Mouse (Mus musculus): ENCODE data around the gene Snapc4. TPM values are rescaled to one million over a fixed set of nuclear protein-coding genes. Genes with fewer than 3 reads are reported as not detected.

Snapc4 gene
- polyA plus RNA-seq, 1 experiment from 2014 or later: 32.8 TPM

GRCm38 (mm10) chr2:26410931-26411411 is 30.5 kb upstream of the Snapc4 start:
- ATAC-seq (ENCODE audit: insufficient read depth): no peak
- H3K36me3 ChIP-seq (ENCODE audit: insufficient read depth): peaks cover 65% of the 10 kb centered on the region
- H3K27ac ChIP-seq (ENCODE audit: low read depth): 0 out of 2 replicates have a peak overlapping the region, but pooled peaks have one; percentile 19

GRCm38 (mm10) chr2:26410091-26410490 is 29.6 kb upstream of the Snapc4 start:
- Histone ChIP-seq H3K36me3 (ENCODE audit: insufficient read depth) (peaks cover 56% of the 10 kb centered on the region), H3K27me3 (ENCODE audit: insufficient read depth, low read length) (no peaks in the 10 kb centered on the region), H3K9ac (no peak overlapping the region), H3K4me1 (ENCODE audit: insufficient read depth) (peaks cover 20% of the 10 kb centered on the region), H3K4me3 (ENCODE audit: low read depth, low read length) (no peak overlapping the region), H3K4me2 (no peak overlapping the region), H3K9me3 (ENCODE audit: low read depth, low read length) (no peaks in the 10 kb centered on the region), H3K27ac (ENCODE audit: low read depth) (no peak overlapping the region)
- DNase-seq (no peak), ATAC-seq (ENCODE audit: insufficient read depth) (no peak)
- WGBS: 65% methylated on average over 5 of the region's 5 CpGs
- TF ChIP-seq CTCF (IDR thresholded peaks at IDR 0.05; ENCODE audit: low read depth): no peak

More at GRCm38 (mm10) chr2:26410931-26411411, 30.5 kb upstream of the Snapc4 start:
- H3K4me3 ChIP-seq (ENCODE audit: low read depth, low read length): no peak overlapping the region
- no peak for TF ChIP-seq CTCF (IDR thresholded peaks at IDR 0.05; ENCODE audit: low read depth)
- no peaks in the 10 kb centered on the region for H3K9me3 ChIP-seq (ENCODE audit: low read depth, low read length)
- no peaks in the 10 kb centered on the region for H3K27me3 ChIP-seq (ENCODE audit: insufficient read depth, low read length)
- peaks cover 20% of the 10 kb centered on the region for H3K4me1 ChIP-seq (ENCODE audit: insufficient read depth)
- no peak for DNase-seq
- H3K4me2 ChIP-seq: no peak overlapping the region
- no peak overlapping the region for H3K9ac ChIP-seq
- WGBS: 59% methylated on average over 4 of the region's 5 CpGs

- DNase-seq: no peak
- H3K27ac ChIP-seq (ENCODE audit: low read depth): no peak overlapping the region
- no peaks in the 10 kb centered on the region for H3K9me3 ChIP-seq (ENCODE audit: low read depth, low read length)
- H3K4me3 ChIP-seq (ENCODE audit: low read depth, low read length): peak overlapping the region; percentile 95
- peaks cover 51% of the 10 kb centered on the region for H3K36me3 ChIP-seq (ENCODE audit: insufficient read depth)
- H3K9ac ChIP-seq: no peak overlapping the region
- no peaks in the 10 kb centered on the region for H3K27me3 ChIP-seq (ENCODE audit: insufficient read depth, low read length)
- ATAC-seq (ENCODE audit: insufficient read depth): no peak
- peaks cover 20% of the 10 kb centered on the region for H3K4me1 ChIP-seq (ENCODE audit: insufficient read depth)
- 58% methylated on average over 3 of the region's 3 CpGs for WGBS
- peak overlapping the region; percentile 91 for H3K4me2 ChIP-seq
- TF ChIP-seq CTCF (IDR thresholded peaks at IDR 0.05; ENCODE audit: low read depth): no peak
These were observed 28.9 kb upstream of the Snapc4 start for GRCm38 (mm10) chr2:26409362-26409761.

DNA sequence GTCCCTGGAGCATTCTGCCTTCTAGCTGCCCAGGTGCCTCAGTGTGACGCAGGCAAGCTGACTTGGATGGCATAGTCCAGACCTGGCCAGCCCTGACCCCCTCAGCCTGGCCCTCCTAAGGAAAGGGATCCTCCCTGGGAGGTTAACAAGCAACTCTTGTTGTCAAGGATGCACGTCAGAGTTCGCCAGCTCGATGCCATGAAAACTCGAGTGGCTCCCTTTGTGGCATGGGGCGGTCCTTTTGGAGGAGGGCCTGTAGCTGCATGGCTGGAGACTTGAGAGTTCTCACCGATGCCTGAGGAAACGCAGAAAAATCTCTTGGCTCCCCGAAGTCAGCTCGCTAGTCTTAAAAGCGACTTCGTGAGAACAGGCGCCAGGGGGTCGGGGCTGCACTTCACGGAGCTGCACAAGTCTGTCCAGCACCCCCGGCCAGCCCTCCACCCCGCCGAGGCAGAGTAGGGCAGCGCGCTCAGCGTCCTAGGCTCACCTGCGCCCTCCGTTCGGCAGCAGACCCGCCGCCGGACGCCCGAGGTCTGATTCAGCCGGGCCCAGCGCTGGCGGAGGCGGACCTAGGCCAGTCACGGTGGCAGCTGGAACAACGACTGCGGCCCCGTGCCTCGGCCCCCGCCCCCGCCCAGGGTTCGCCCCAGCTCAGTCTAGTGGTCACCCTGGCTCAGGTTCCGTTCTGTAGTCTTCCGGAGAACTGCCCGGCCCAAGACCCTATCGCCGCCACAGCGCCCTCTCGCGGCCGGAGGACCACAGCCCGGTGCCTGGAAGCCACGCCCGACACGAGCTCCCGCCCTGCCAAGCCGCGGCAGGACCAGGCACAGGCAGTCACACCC is 28.3 kb upstream of the Snapc4 start, which contains the start of gene Inpp5e:
Inpp5e (minus strand) TSS at position 689 of the 842 bp plus-strand sequence.
- WGBS: 0% methylated on average over 57 of the region's 57 CpGs
- H3K36me3 ChIP-seq (ENCODE audit: insufficient read depth): peaks cover 45% of the 10 kb centered on the region
- DNase-seq (peak; percentile 97), ATAC-seq (ENCODE audit: insufficient read depth) (peak; percentile 95)
- no peaks in the 10 kb centered on the region for H3K9me3 ChIP-seq (ENCODE audit: low read depth, low read length)
- H3K4me3 ChIP-seq (ENCODE audit: low read depth, low read length): peak within 1 kb of the TSS; percentile 95
- H3K27ac ChIP-seq (ENCODE audit: low read depth): peak within 1 kb of the TSS; percentile 66; the same call in 1 of the 2 replicates
- peaks cover 20% of the 10 kb centered on the region for H3K4me1 ChIP-seq (ENCODE audit: insufficient read depth)
- H3K9ac ChIP-seq: peak within 1 kb of the TSS; percentile 94
- no peaks in the 10 kb centered on the region for H3K27me3 ChIP-seq (ENCODE audit: insufficient read depth, low read length)
- peak; percentile 90 for TF ChIP-seq CTCF (IDR thresholded peaks at IDR 0.05; ENCODE audit: low read depth)
- H3K4me2 ChIP-seq: peak within 1 kb of the TSS; percentile 91

DNA sequence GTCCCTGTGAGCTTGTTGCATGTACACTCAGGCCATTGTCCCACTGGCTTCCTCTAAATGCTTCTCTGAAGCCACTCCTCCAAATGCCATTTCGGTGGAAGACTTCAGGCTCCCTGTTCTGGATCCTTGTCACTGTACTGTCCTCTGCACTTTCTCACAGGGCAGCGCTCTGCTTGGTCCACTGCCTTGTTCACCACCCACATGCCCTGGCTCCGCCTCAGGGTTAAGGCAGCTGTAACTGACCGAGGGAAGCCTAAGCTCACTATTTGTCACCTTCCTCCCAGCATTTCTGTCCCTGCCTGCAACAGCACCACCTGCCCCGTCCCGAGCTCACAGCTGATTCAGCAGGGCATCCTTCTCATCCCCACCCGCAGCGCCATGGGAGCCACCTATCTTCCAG is 22.9 kb upstream of the Snapc4 start:
- Histone ChIP-seq H3K9ac (no peak overlapping the region), H3K4me2 (no peak overlapping the region), H3K9me3 (ENCODE audit: low read depth, low read length) (no peaks in the 10 kb centered on the region), H3K4me3 (ENCODE audit: low read depth, low read length) (no peak overlapping the region), H3K27me3 (ENCODE audit: insufficient read depth, low read length) (no peaks in the 10 kb centered on the region), H3K36me3 (ENCODE audit: insufficient read depth) (peaks cover 57% of the 10 kb centered on the region), H3K27ac (ENCODE audit: low read depth) (no peak overlapping the region), H3K4me1 (ENCODE audit: insufficient read depth) (peaks cover 19% of the 10 kb centered on the region)
- DNase-seq (no peak), ATAC-seq (ENCODE audit: insufficient read depth) (no peak)
- TF ChIP-seq CTCF (IDR thresholded peaks at IDR 0.05; ENCODE audit: low read depth): no peak
- 69% methylated on average over 8 of the region's 8 CpGs for WGBS

DNA sequence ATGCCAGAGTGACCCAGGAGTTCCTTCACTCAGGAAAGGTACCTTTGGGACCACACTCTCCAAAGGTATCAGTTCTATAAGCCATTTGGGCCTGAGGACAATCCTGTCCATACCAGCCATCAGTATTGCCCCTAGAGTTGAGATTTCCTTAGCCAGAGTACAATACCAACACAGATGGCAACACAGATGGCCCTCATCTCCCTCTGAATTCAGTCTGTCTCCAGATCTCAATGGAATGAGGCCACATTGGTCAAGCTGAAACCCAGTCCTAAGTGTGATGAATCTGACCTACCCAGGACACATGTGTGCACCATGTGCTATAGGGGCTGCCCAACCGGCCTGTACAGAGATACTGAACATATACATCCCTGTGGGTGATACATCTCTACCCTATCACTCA is 21.8 kb upstream of the Snapc4 start:
- H3K9me3 ChIP-seq (ENCODE audit: low read depth, low read length): no peaks in the 10 kb centered on the region
- H3K4me1 ChIP-seq (ENCODE audit: insufficient read depth): peaks cover 9% of the 10 kb centered on the region
- peaks cover 68% of the 10 kb centered on the region for H3K36me3 ChIP-seq (ENCODE audit: insufficient read depth)
- no peak overlapping the region for H3K4me2 ChIP-seq
- ATAC-seq (ENCODE audit: insufficient read depth) (no peak), DNase-seq (no peak)
- 81% methylated on average over 1 of the region's 1 CpGs for WGBS
- no peak overlapping the region for H3K9ac ChIP-seq
- no peak overlapping the region for H3K27ac ChIP-seq (ENCODE audit: low read depth)
- no peaks in the 10 kb centered on the region for H3K27me3 ChIP-seq (ENCODE audit: insufficient read depth, low read length)
- H3K4me3 ChIP-seq (ENCODE audit: low read depth, low read length): no peak overlapping the region
- no peak for TF ChIP-seq CTCF (IDR thresholded peaks at IDR 0.05; ENCODE audit: low read depth)

DNA sequence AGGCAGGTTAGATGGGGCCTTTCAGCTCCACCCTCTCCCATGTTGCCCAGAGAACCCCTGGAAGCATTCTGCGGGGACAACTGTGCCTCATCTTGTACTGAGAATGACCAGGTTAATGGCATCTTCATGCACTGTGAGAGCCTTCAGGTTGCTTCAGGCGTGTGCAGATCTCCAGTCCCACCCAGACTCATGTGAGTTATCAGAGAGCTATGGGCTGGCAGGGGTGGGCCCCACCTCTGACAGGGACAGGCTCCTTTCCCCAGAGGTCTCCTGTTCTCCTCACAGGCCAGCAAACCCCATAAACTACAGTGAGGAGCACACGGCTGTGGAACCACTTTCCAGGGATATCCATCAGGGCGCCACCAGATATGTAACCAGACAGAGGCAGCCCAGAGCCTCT is 20.6 kb upstream of the Snapc4 start:
- peaks cover 72% of the 10 kb centered on the region for H3K36me3 ChIP-seq (ENCODE audit: insufficient read depth)
- WGBS: 78% methylated on average over 4 of the region's 4 CpGs
- H3K4me3 ChIP-seq (ENCODE audit: low read depth, low read length): no peak overlapping the region
- DNase-seq (no peak), ATAC-seq (ENCODE audit: insufficient read depth) (no peak)
- H3K4me2 ChIP-seq: no peak overlapping the region
- H3K4me1 ChIP-seq (ENCODE audit: insufficient read depth): no peaks in the 10 kb centered on the region
- H3K9me3 ChIP-seq (ENCODE audit: low read depth, low read length): no peaks in the 10 kb centered on the region
- H3K27ac ChIP-seq (ENCODE audit: low read depth): no peak overlapping the region
- no peak for TF ChIP-seq CTCF (IDR thresholded peaks at IDR 0.05; ENCODE audit: low read depth)
- H3K27me3 ChIP-seq (ENCODE audit: insufficient read depth, low read length): no peaks in the 10 kb centered on the region
- H3K9ac ChIP-seq: no peak overlapping the region

All from lung, embryonic 14.5 days (tissue).